Mouse (Mus musculus) CH12.LX (cell line): ENCODE measurements around the gene Hist1h2bj. TPM values are rescaled to one million over a fixed set of nuclear protein-coding genes. Genes with fewer than 3 reads are reported as not detected.

ENCODE experiments used
- DNase-seq: peaks from one replicate; pipeline ENCODE4 v3.0.0-alpha.2; 2013; ENCODE audit errors: extremely low read depth
- H3K27ac ChIP-seq: 2 replicates; pipeline ENCODE4 v1.5.1; 2012; ENCODE audit warnings: low read depth, mild to moderate bottlenecking, control low read depth, moderate library complexity; ENCODE audit not compliant: insufficient read depth
- H3K27me3 ChIP-seq: replicated peaks from 2 replicates; pipeline ENCODE3; 2012; ENCODE audit warnings: inconsistent platforms
- H3K36me3 ChIP-seq, 2 experiments: replicated peaks in 1 of 2; 2 replicates each; pipeline versions ENCODE3 to v1.6.1; 2012; ENCODE audit warnings: inconsistent platforms in 1 of 2, low read length in 1 of 2, mild to moderate bottlenecking in 1 of 2, mixed read lengths in 1 of 2, moderate library complexity in 1 of 2; ENCODE audit not compliant: control insufficient read depth in 1 of 2, insufficient read depth in 1 of 2
- H3K4me1 ChIP-seq, 2 experiments: 2 replicates each; pipeline ENCODE4 v1.6.1; 2012; ENCODE audit warnings: inconsistent platforms in 1 of 2, moderate library complexity in 1 of 2; ENCODE audit not compliant: insufficient read depth in 2 of 2, control insufficient read depth in 1 of 2
- H3K4me2 ChIP-seq: 2 replicates; pipeline ENCODE4 v1.6.1; 2012; ENCODE audit warnings: low read depth, mild to moderate bottlenecking, control low read depth; ENCODE audit not compliant: poor library complexity, insufficient read depth, severe bottlenecking
- H3K4me3 ChIP-seq, 3 experiments: fragments of 150-350 bp in 1 of 3; sonication (generic) in 1 of 3; replicated peaks in 1 of 3; 2 replicates each; pipeline versions ENCODE3 to v1.5.1; 2011 to 2012; ENCODE audit warnings: low read depth in 2 of 3, low read length in 2 of 3, mild to moderate bottlenecking in 2 of 3, moderate library complexity in 2 of 3, control low read depth in 1 of 3, improper control_type of control experiment in 1 of 3, inconsistent platforms in 1 of 3, mixed read lengths in 1 of 3; ENCODE audit not compliant: poor library complexity in 1 of 3
- H3K79me2 ChIP-seq: replicated peaks from 2 replicates; pipeline ENCODE4 v1.6.1; 2012; ENCODE audit warnings: mild to moderate bottlenecking, moderate library complexity; ENCODE audit not compliant: control insufficient read depth, poor library complexity, insufficient read depth, severe bottlenecking; ENCODE audit errors: extremely low read depth
- H3K9ac ChIP-seq: 2 replicates; pipeline ENCODE4 v1.6.1; 2012; ENCODE audit warnings: low read depth, mild to moderate bottlenecking, control low read depth, moderate library complexity; ENCODE audit not compliant: insufficient read depth
- H3K9me3 ChIP-seq: replicated peaks from 2 replicates; pipeline ENCODE3; 2012; ENCODE audit warnings: low read length, inconsistent platforms, mixed read lengths
- BHLHE40 ChIP-seq: IDR thresholded peaks from 2 replicates; pipeline ENCODE4 v1.6.1; 2011; ENCODE audit warnings: mild to moderate bottlenecking, low read depth, low read length, improper control_type of control experiment
- CHD1 ChIP-seq: IDR thresholded peaks from 2 replicates; pipeline ENCODE4 v1.6.1; 2012; ENCODE audit warnings: low read depth, low read length, improper control_type of control experiment, inconsistent platforms
- CHD2 ChIP-seq: IDR thresholded peaks from 2 replicates; pipeline ENCODE4 v1.6.1; 2011; ENCODE audit warnings: low read length, improper control_type of control experiment
- E2F4 ChIP-seq: IDR thresholded peaks from 2 replicates; pipeline ENCODE4 v1.6.1; 2011; ENCODE audit warnings: low read depth, low read length, improper control_type of control experiment; ENCODE audit not compliant: insufficient replicate concordance
- ELF1 ChIP-seq: IDR thresholded peaks from 2 replicates; pipeline ENCODE4 v1.6.1; 2014; ENCODE audit warnings: low read depth, mild to moderate bottlenecking, inconsistent platforms, low read length, improper control_type of control experiment
- EP300 ChIP-seq: IDR thresholded peaks from 2 replicates; pipeline ENCODE4 v1.6.1; 2011; ENCODE audit warnings: low read length, improper control_type of control experiment
- ETS1 ChIP-seq: conservative IDR thresholded peaks from 2 replicates; pipeline ENCODE4 v1.6.1; 2012; ENCODE audit warnings: low read depth, mild to moderate bottlenecking, inconsistent platforms, low read length, improper control_type of control experiment, moderate library complexity
- GABPA ChIP-seq: IDR thresholded peaks from 2 replicates; pipeline ENCODE4 v1.6.1; 2012; ENCODE audit warnings: low read depth, low read length, improper control_type of control experiment, inconsistent platforms; ENCODE audit not compliant: insufficient replicate concordance
- HCFC1 ChIP-seq: IDR thresholded peaks from 2 replicates; pipeline ENCODE4 v1.6.1; 2012; ENCODE audit warnings: low read depth, mild to moderate bottlenecking, inconsistent platforms, low read length, improper control_type of control experiment
- IRF4 ChIP-seq: IDR thresholded peaks from 2 replicates; pipeline ENCODE4 v1.6.1; 2014; ENCODE audit warnings: low read depth, mild to moderate bottlenecking, inconsistent platforms, low read length, improper control_type of control experiment
- JUN ChIP-seq: IDR thresholded peaks from 2 replicates; pipeline ENCODE4 v1.6.1; 2011; ENCODE audit warnings: low read depth, mild to moderate bottlenecking, low read length, improper control_type of control experiment, moderate library complexity; ENCODE audit not compliant: insufficient read depth
- KAT2A ChIP-seq: IDR thresholded peaks from 2 replicates; pipeline ENCODE4 v1.6.1; 2012; ENCODE audit warnings: low read length, improper control_type of control experiment, inconsistent platforms; ENCODE audit not compliant: insufficient replicate concordance
- MAFK ChIP-seq: IDR thresholded peaks from 2 replicates; pipeline ENCODE4 v1.6.1; 2011; ENCODE audit warnings: low read length, improper control_type of control experiment; ENCODE audit not compliant: insufficient replicate concordance
- MAX ChIP-seq: IDR thresholded peaks from 2 replicates; pipeline ENCODE4 v1.6.1; 2011; ENCODE audit warnings: low read length, improper control_type of control experiment
- MEF2A ChIP-seq: IDR thresholded peaks from 2 replicates; pipeline ENCODE4 v1.6.1; 2014; ENCODE audit warnings: low read depth, mild to moderate bottlenecking, inconsistent platforms, low read length, improper control_type of control experiment, borderline replicate concordance
- MXI1 ChIP-seq: IDR thresholded peaks from 2 replicates; pipeline ENCODE4 v1.6.1; 2011; ENCODE audit warnings: mild to moderate bottlenecking, low read depth, low read length, improper control_type of control experiment
- MYC ChIP-seq: IDR thresholded peaks from 2 replicates; pipeline ENCODE4 v1.6.1; 2011; ENCODE audit warnings: low read depth, mild to moderate bottlenecking, improper control_type of control experiment, low read length
- NRF1 ChIP-seq: IDR thresholded peaks from 2 replicates; pipeline ENCODE4 v1.6.1; 2014; ENCODE audit warnings: low read depth, mild to moderate bottlenecking, inconsistent platforms, low read length, improper control_type of control experiment, moderate library complexity
- PAX5 ChIP-seq: IDR thresholded peaks from 2 replicates; pipeline ENCODE4 v1.6.1; 2012; ENCODE audit warnings: low read length, inconsistent platforms, mixed read lengths
- POLR2A ChIP-seq: IDR thresholded peaks from 2 replicates; pipeline ENCODE4 v1.6.1; 2011; ENCODE audit warnings: low read depth, mild to moderate bottlenecking, improper control_type of control experiment, low read length
- POLR2AphosphoS2 ChIP-seq: IDR thresholded peaks from 2 replicates; pipeline ENCODE4 v1.6.1; 2011; ENCODE audit warnings: low read depth, low read length, improper control_type of control experiment
- RCOR1 ChIP-seq: conservative IDR thresholded peaks from 2 replicates; pipeline ENCODE4 v1.6.1; 2012; ENCODE audit warnings: low read depth, mild to moderate bottlenecking, inconsistent platforms, low read length, improper control_type of control experiment
- SIN3A ChIP-seq: IDR thresholded peaks from 2 replicates; pipeline ENCODE4 v1.6.1; 2012; ENCODE audit warnings: low read length, improper control_type of control experiment, inconsistent platforms
- SMC3 ChIP-seq: IDR thresholded peaks from 2 replicates; pipeline ENCODE4 v1.6.1; 2011; ENCODE audit warnings: low read depth, low read length, improper control_type of control experiment
- TBP ChIP-seq: conservative IDR thresholded peaks from 2 replicates; pipeline ENCODE4 v1.6.1; 2011; ENCODE audit warnings: low read depth, low read length, improper control_type of control experiment
- TCF12 ChIP-seq: IDR thresholded peaks from 2 replicates; pipeline ENCODE4 v1.6.1; 2014; ENCODE audit warnings: low read depth, mild to moderate bottlenecking, inconsistent platforms, low read length, improper control_type of control experiment
- UBTF ChIP-seq: IDR thresholded peaks from 2 replicates; pipeline ENCODE4 v1.6.1; 2012; ENCODE audit warnings: low read depth, mild to moderate bottlenecking, inconsistent platforms, low read length, improper control_type of control experiment, moderate library complexity
- USF2 ChIP-seq: conservative IDR thresholded peaks from 2 replicates; pipeline ENCODE4 v1.6.1; 2011; ENCODE audit warnings: low read depth, low read length, improper control_type of control experiment
- ZMIZ1 ChIP-seq: IDR thresholded peaks from 2 replicates; pipeline ENCODE4 v1.6.1; 2012; ENCODE audit warnings: low read depth, mild to moderate bottlenecking, inconsistent platforms, low read length, improper control_type of control experiment
- dilution Hi-C: fragments of 300-500 bp; cut with MboI; formaldehyde crosslinking; loops from 2 replicates; pipeline ENCODE4 v1.14.3; 2020; ENCODE audit warnings: low sequenced_read_pairs; ENCODE audit not compliant: extremely low pct_unique_long_range_greater_than_20kb, extremely low pct_ligation_motif_present
- in situ Hi-C: fragments of 300-500 bp; cut with MboI; formaldehyde crosslinking; loops from 3 replicates; pipeline ENCODE4 v1.14.3; 2019; ENCODE audit warnings: low sequenced_read_pairs, low pct_ligation_motif_present, low pct_unique_long_range_greater_than_20kb, mixed read lengths
- polyA plus RNA-seq: library from polyadenylated mRNA; unstranded; fragments of >175 nt; gene quantifications from 2 replicates; pipeline ENCODE4 v1.2.1, GENCODE M21; 2012; ENCODE audit warnings: low read depth; ENCODE audit not compliant: insufficient read length
- total RNA-seq, 2 experiments: library from RNA; depleted of rRNA; stranded (reverse); fragments of 300-350 nt in 1 of 2; fragments of >200 nt in 1 of 2; gene quantifications; 2 replicates each; pipeline ENCODE4 v1.2.3; 2012 to 2014

Hist1h2bj gene
- total and polyA plus RNA-seq, 3 experiments = 2.5 to 1,790 (median 23.8) TPM

- TF ChIP-seq MXI1 (peak; percentile 83; the same call in 1 of the 2 replicates), ZMIZ1 (peak; percentile 99), CHD2 (peak; percentile 79), E2F4 (no peak), TCF12 (0 out of 2 replicates have a peak, but pooled peaks have one; percentile 1), JUN (no peak), ETS1 (peak; percentile 19; the same call in 1 of the 2 replicates), MAX (no peak; the same call in 1 of the 2 replicates), EP300 (no peak), BHLHE40 (no peak; the same call in 1 of the 2 replicates), USF2 (peak; percentile 18; the same call in 1 of the 2 replicates), GABPA (no peak), UBTF (no peak; the same call in none of the 2 replicates), ELF1 (no peak), MAFK (peak; percentile 54; the same call in 1 of the 2 replicates), IRF4 (peak; percentile 59), KAT2A (0 out of 2 replicates have a peak, but pooled peaks have one; percentile 53), NRF1 (0 out of 2 replicates have a peak, but pooled peaks have one; percentile 30), RCOR1 (peak; percentile 32), SIN3A (peak; percentile 74), TBP (peak; percentile 87), HCFC1 (peak; percentile 40), MYC (peak; percentile 67; the same call in 1 of the 2 replicates), MEF2A (peak; percentile 25; the same call in 1 of the 2 replicates), SMC3 (peak; percentile 32; the same call in 1 of the 2 replicates), PAX5 (no peak), POLR2AphosphoS2 (peak; percentile 100), POLR2A (peak; percentile 80; the same call in 1 of the 2 replicates), CHD1 (peak; percentile 96)
- peak; percentile 81 for DNase-seq
- dilution Hi-C loops = no loop called here
Measured at GRCm38 (mm10) chr13:22040464-22041141, 2.4 kb upstream of the Hist1h2bj start.

More at GRCm38 (mm10) chr13:22040464-22041141, 2.4 kb upstream of the Hist1h2bj start:
- H3K9me3 ChIP-seq = no peaks in the 10 kb centered on the region
- no peaks in the 10 kb centered on the region for H3K27me3 ChIP-seq
- H3K36me3 ChIP-seq = no peaks in the 10 kb centered on the region
- peak overlapping the region; percentile 96 for H3K27ac ChIP-seq
- in situ Hi-C loops = loop anchor here (10.0 to 25.0 kb wide), 2 partner anchors 1384 to 1722 kb away; partner anchors contain the start of genes Abt1, Hist1h1a, Hist1h2ab and Hist1h3a
- peak overlapping the region; percentile 81 for H3K9ac ChIP-seq
- H3K4me1 ChIP-seq = peaks cover 0 to 37% of the 10 kb centered on the region in 2 experiments; a peak in 2 of 4 replicates
- H3K4me3 ChIP-seq = peak overlapping the region; percentile 36 to 67 (median 41)
- no peaks in the 10 kb centered on the region for H3K79me2 ChIP-seq
- peak overlapping the region; percentile 96 for H3K4me2 ChIP-seq
